19 mouse cellular contexts compared by ENCODE assay signal in genomic region chr13:58716584-58716983, GRCm38 (mm10).
DNase-seq lines count a peak whose midpoint lies in the region; ATAC-seq lines count a peak whose summit lies in the region.
"Had no signal": no experiment of that assay in that cellular context is flagged by ENCODE, and none has a peak within 500 bp of the region (broad histone marks: within the 10 kb centered on the region; RNA-seq: fewer than 3 reads in every experiment).

No protein-coding gene starts in this region.

- peak; percentile 4 for DNase-seq in 3134 (ENCODE audit: extremely low read depth, insufficient read length, low spot score)
- peak; percentile 9 for DNase-seq in ES-CJ7 (ENCODE audit: low read depth, low spot score)
- DNase-seq in ZHBTc4 (ENCODE audit: low read depth, low spot score) = peak; percentile 15
- DNase-seq in cerebellum, postnatal 14 days = no peak
- DNase-seq in kidney, postnatal 4 days = no peak
- no peak for DNase-seq in cerebellum, postnatal 4 days (ENCODE audit: low spot score in 2 of 2)
- DNase-seq in right cerebral cortex, postnatal 14 days = no peak
- DNase-seq: adrenal gland, postnatal 10 days; adrenal gland, postnatal 36 days; cerebellum, adult 11-12 months; cerebellum, adult 8-10 months; cerebellum, postnatal 10 days; embryo, embryonic 11 days; gastrocnemius, postnatal 10 days; gastrocnemius, postnatal 36 days had no signal

- ATAC-seq in granulocyte monocyte progenitor cell, adult 5-6 weeks (replicated peaks; ENCODE audit: poor library complexity, severe bottlenecking) = peak; percentile 67
- ATAC-seq: forebrain, embryonic 13.5 days; forebrain, embryonic 16.5 days; intestine, postnatal 0 days had no signal

Comparison
In these comparisons a context has a peak if more than half of its experiments do, and no peak if none do; other contexts are left out.
1. DNase-seq: peak in 3134 (single experiment), ES-CJ7 (single experiment) and ZHBTc4 (single experiment); none in cerebellum, postnatal 14 days (0 of 2), kidney, postnatal 4 days (0 of 2), cerebellum, postnatal 4 days (0 of 2) and right cerebral cortex, postnatal 14 days (single experiment).